Mouse (Mus musculus) forebrain, embryonic 12.5 days (tissue): ENCODE measurements around the gene C8g. TPM values are rescaled to one million over a fixed set of nuclear protein-coding genes. Genes with fewer than 3 reads are reported as not detected.
A peak's percentile ranks its signal among the peaks of the same experiment; 100 is the strongest.

Experiments
- ATAC-seq: fragments of 200-750 bp; cut with Nextera tagmentation; 2 replicates; pipeline ENCODE4 v1.8.0; 2017; ENCODE audit warnings: moderate TSS enrichment; ENCODE audit not compliant: low FRiP score
- H3K27ac ChIP-seq: fragments of 300-500 bp; sonication (generic); 2 replicates; pipeline ENCODE4 v1.5.1; 2016; ENCODE audit warnings: mild to moderate bottlenecking
- H3K27me3 ChIP-seq: fragments of 300-500 bp; sonication (generic); 2 replicates; pipeline ENCODE4 v1.6.1; 2016; ENCODE audit warnings: mild to moderate bottlenecking
- H3K36me3 ChIP-seq: fragments of 300-500 bp; sonication (generic); replicated peaks from 2 replicates; pipeline ENCODE4 v1.6.1; 2016; ENCODE audit warnings: mild to moderate bottlenecking
- H3K4me1 ChIP-seq: fragments of 300-500 bp; sonication (generic); 2 replicates; pipeline ENCODE4 v1.6.1; 2016
- H3K4me2 ChIP-seq: fragments of 300-500 bp; sonication (generic); 2 replicates; pipeline ENCODE4 v1.6.1; 2016; ENCODE audit warnings: mild to moderate bottlenecking, moderate library complexity
- H3K4me3 ChIP-seq: fragments of 300-500 bp; sonication (generic); replicated peaks from 2 replicates; pipeline ENCODE4 v1.5.1; 2016; ENCODE audit warnings: mild to moderate bottlenecking
- H3K9ac ChIP-seq: fragments of 300-500 bp; sonication (generic); 2 replicates; pipeline ENCODE4 v1.6.1; 2016; ENCODE audit warnings: mild to moderate bottlenecking
- H3K9me3 ChIP-seq: fragments of 300-500 bp; sonication (generic); 2 replicates; pipeline ENCODE4 v1.6.1; 2016
- WGBS: fragments of 180-500 bp; shearing (Covaris S2); methylation state at CpG from one replicate; pipeline ENCODE4 v1.1.7; 2016; 5-methylcytosine and 5-hydroxymethylcytosine counted together
- polyA plus RNA-seq: library from polyadenylated mRNA; unstranded; fragments of >200 nt; fragmentation: Nextera tagmentation; extraction: Ambion mirVana; gene quantifications from 2 replicates; pipeline ENCODE4 v1.2.1, GENCODE M21; 2016

The C8g gene
- polyA plus RNA-seq = 4.7 and 5.4 TPM in 2 replicates

DNA sequence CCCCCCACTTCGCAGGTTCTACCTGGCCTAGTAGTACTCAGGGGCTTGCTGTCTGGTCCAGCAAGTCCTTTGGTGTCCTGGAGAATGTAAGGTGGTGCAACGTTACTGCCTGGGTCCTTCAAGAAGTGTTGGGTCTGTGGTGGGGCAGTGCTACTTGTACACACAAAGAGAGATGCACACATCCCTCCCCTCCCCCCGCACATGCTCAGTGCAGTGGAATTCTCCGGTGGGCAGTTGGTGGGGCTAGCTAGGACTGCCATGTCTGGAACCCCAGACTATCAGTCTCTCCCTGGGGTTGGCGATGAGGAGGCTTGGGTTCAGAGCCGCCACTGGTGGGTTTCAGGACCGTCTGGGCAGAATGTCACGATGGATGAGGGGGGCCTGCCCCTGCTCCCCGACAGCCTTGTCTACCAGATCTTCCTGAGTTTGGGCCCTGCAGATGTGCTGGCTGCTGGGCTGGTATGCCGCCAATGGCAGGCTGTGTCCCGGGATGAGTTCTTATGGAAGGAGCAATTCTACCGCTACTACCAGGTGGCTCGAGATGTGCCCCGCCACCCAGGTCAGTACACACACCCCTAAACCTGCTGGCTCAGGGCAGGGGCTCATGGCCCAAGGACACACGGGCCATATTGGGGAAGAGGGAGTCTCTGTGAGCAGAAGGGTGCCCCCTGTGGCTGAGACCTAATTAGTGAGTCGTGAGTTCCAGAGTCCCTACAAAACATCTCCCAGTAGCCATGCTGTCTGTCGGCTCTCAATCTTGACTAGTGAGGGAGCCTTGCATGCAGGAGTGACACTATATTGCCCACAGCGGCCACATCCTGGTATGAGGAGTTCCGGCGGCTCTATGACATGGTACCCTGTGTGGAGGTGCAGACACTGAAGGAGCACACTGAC, at the start of gene C8g:
Gene C8g (minus strand): TSS at position 127 of the 894 bp plus-strand sequence.
- WGBS = 79% methylated on average over 20 of the region's 20 CpGs
- peaks cover 35% of the 10 kb centered on the region for H3K36me3 ChIP-seq
- H3K27me3 ChIP-seq = no peaks in the 10 kb centered on the region
- H3K4me2 ChIP-seq = peak within 1 kb of the TSS; percentile 98
- peak within 1 kb of the TSS; percentile 86 for H3K4me3 ChIP-seq
- peak within 1 kb of the TSS; percentile 95 for H3K9ac ChIP-seq
- ATAC-seq = no peak
- H3K27ac ChIP-seq = peak within 1 kb of the TSS; percentile 75; the same call in 1 of the 2 replicates
- H3K9me3 ChIP-seq = no peaks in the 10 kb centered on the region
- H3K4me1 ChIP-seq = peaks cover 12% of the 10 kb centered on the region

DNA sequence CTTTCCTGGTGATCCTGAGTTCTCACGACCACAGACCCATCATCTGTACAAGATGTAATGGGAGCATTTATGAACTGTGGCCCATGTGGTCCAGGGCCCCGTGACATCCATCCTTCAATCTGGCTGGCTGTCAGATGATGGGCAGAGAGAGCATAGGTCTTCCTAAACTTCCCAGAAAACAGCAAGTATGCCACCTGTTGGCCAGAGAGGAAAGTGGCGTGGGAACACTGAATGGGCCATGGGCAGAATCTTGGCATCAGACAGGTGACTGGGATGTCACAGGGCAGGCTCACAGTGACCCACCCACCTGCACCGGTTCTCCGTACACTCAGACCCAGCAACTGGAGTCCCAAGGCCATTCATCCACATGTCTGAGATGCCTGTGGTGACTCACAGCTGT, 49.7 kb upstream of the C8g start:
- Histone ChIP-seq H3K9ac (no peak overlapping the region), H3K9me3 (no peaks in the 10 kb centered on the region), H3K27ac (no peak overlapping the region), H3K27me3 (no peaks in the 10 kb centered on the region), H3K36me3 (no peaks in the 10 kb centered on the region), H3K4me1 (peaks cover 3% of the 10 kb centered on the region), H3K4me3 (no peak overlapping the region), H3K4me2 (no peak overlapping the region)
- ATAC-seq = no peak
- WGBS = 37% methylated on average over 5 of the region's 5 CpGs

DNA sequence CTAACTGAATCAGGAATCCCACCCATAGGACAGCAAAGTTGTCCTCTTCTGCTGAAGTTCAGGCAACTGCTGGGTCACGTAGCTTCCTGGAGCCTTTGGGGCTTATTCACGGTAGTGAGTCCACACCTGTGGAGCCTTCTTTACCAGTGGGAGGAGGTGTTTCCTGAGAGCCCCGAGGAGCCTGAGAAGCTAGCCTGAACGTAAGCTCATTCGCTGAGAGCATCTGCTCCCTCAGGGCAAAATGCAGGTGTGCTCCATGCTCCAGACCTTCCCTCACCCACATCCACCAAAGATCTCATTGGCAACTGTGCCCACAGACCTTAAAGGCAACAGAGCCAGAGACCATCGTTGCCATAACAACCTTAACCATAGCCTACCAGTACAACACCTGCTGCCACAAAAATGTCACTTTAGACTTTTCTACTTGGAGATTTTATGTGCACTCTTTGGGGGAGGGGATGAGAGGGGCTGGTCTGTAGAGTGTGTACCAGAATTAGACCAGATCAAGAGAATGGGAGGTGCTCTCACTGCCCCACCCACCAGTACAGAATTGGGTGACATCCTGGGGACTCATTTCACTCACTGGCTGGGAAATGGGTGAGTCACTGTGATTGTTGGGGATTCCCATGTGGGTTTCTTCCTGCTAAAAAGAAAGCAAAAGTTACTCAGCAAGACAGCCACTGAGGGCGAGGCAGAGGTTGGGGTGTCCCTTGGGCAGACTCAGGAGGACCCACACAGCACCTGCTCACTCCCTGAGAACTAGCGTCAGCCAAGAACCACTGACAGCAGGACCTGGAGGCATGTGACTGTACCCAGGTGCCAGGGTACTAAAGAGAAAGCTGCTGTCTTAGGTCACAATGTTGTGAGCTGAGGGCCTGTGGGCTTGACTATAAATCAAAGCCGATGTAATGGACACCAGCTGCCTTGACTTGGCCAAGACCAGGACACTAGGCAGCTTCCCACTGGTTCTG, 47.8 kb upstream of the C8g start:
- Histone ChIP-seq H3K4me2 (no peak overlapping the region), H3K9me3 (no peaks in the 10 kb centered on the region), H3K27ac (no peak overlapping the region), H3K9ac (no peak overlapping the region), H3K27me3 (no peaks in the 10 kb centered on the region), H3K4me1 (peaks cover 16% of the 10 kb centered on the region), H3K4me3 (no peak overlapping the region), H3K36me3 (no peaks in the 10 kb centered on the region)
- 84% methylated on average over 9 of the region's 9 CpGs for WGBS
- no peak for ATAC-seq

DNA sequence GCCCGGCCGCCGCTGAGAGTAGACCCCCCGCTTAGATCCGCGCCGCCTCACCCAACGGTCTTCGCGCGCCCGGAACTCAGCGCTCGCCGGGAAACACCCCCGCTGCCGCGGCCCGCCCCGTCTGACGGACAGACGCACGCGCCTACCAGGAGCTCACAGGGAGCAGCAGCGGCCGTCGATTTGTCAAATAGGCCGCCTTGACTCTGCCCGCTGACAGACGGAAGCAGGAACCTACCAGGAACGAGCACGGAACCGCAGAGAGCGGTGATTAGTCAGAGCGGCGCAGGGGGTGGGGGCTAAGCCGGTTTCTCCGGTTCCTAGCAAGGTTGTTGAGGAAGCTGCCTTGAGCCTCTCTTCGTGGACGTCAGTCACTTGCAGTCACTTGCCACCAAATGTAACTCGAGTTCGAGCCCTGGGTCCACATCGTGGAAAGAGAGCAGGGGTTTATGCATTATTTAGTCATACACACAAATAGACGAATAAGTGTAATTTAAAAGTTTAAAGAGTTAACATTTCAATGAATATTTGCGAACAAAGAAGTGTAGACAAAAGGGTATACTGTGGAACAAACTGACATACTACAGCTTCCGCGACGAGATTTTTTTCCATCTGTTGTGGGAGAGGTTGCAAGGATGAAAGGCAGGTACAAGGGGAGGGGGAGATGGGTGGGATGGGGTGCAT, 45.4 kb upstream of the C8g start, which contains the start of gene Traf2:
Gene Traf2 (minus strand): TSS at position 130 of the 681 bp plus-strand sequence.
- H3K36me3 ChIP-seq = no peaks in the 10 kb centered on the region; the same call in 1 of the 2 replicates
- no peaks in the 10 kb centered on the region for H3K27me3 ChIP-seq
- peak; percentile 99 for ATAC-seq
- H3K27ac ChIP-seq = peak within 1 kb of the TSS; percentile 66
- H3K4me1 ChIP-seq = peaks cover 16% of the 10 kb centered on the region
- 3% methylated on average over 48 of the region's 48 CpGs for WGBS
- H3K4me3 ChIP-seq = peak within 1 kb of the TSS; percentile 70
- H3K4me2 ChIP-seq = peak within 1 kb of the TSS; percentile 79
- peak within 1 kb of the TSS; percentile 76 for H3K9ac ChIP-seq
- no peaks in the 10 kb centered on the region for H3K9me3 ChIP-seq

DNA sequence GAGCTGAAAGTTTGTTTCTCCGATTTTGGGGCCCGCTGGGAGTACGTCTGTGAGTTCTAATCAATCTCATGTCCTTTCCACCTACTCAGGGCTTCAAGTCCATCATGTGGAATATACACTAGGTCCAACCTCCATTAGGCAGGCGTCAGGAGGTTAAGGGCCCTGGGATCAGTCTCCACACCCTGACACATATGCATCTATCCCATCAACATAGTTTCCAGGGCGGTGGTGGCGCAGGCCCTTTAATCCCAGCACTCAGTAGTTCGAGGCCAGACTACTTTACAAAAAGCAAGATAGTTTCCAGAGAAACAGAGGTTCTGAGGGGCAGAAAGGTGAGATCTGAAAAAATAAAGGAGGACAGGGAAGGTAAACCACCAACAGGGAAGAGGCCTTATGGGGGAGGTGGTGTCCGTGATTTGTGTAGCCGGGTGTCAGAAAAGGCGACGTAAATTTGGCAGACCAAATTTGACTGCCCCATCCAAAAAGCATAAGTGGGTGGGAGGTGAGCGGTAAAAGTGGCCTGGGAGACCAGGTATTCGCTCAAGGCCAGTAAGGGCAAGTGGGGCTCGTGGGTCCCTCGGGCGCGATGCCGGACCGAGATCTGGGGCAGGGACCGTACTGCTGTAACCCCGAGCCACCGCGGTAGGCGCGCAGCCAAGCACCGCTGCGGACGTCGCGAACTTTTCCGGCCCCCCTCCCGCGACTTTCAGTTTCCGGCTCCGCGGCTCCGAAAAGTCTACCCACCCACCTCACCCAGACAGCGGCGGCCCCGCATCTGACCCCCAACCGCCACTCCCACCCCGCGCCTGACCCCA, 44.7 kb upstream of the C8g start:
- Histone ChIP-seq H3K4me1 (peaks cover 16% of the 10 kb centered on the region), H3K4me3 (peak overlapping the region; percentile 70), H3K4me2 (peak overlapping the region; percentile 79), H3K27ac (peak overlapping the region; percentile 66), H3K27me3 (no peaks in the 10 kb centered on the region), H3K36me3 (no peaks in the 10 kb centered on the region; the same call in 1 of the 2 replicates), H3K9ac (peak overlapping the region; percentile 76), H3K9me3 (no peaks in the 10 kb centered on the region)
- 9% methylated on average over 43 of the region's 43 CpGs for WGBS
- peak; percentile 70 for ATAC-seq

DNA sequence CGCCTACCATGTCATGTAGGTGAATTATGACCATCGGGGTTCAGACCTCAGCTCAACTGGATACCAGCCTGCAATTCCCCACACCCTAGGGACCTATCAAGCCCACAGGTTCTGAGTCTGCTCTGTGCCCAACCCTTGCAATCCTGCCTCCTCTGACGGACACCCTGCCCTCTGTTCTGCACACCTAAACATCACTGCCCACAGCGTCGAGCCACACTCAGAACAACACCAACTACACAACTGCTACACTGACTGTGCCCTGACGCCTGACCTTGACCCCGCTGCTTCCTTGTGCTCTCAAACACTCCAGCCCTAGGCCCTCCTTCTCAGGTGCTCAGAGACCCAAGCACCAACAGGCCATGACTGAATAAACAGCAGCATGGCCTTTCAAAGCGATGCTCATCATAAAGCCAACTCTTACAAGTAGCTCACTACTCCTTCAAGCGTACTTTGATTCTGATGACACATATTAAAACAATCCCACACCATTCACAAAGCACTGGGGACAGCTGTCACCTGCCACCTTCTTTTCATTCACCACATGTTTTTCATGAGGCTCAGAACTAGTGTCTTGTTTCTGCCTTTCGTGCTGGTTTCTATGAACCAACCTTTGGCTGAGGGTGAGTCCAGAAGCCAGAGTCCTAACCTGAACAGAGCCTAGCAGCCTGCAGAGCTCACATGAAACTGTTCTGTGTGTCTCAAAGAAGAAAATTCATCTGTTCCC, 40.3 kb upstream of the C8g start:
- Histone ChIP-seq H3K9me3 (no peaks in the 10 kb centered on the region), H3K36me3 (peaks cover 24% of the 10 kb centered on the region), H3K27ac (no peak overlapping the region), H3K27me3 (no peaks in the 10 kb centered on the region), H3K4me2 (no peak overlapping the region), H3K4me3 (no peak overlapping the region), H3K9ac (no peak overlapping the region), H3K4me1 (peaks cover 16% of the 10 kb centered on the region)
- no peak for ATAC-seq
- 94% methylated on average over 10 of the region's 10 CpGs for WGBS

GRCm38 (mm10) chr2:25540541-25540948, 39.0 kb upstream of the C8g start:
- H3K27ac ChIP-seq = no peak overlapping the region

GRCm38 (mm10) chr2:25536531-25536930, 35.0 kb upstream of the C8g start:
- Histone ChIP-seq H3K36me3 (peaks cover 68% of the 10 kb centered on the region), H3K9ac (no peak overlapping the region), H3K4me3 (no peak overlapping the region), H3K9me3 (no peaks in the 10 kb centered on the region), H3K4me2 (no peak overlapping the region), H3K4me1 (no peaks in the 10 kb centered on the region), H3K27ac (no peak overlapping the region), H3K27me3 (no peaks in the 10 kb centered on the region)
- WGBS = 96% methylated on average over 8 of the region's 8 CpGs
- no peak for ATAC-seq

More at GRCm38 (mm10) chr2:25540541-25540948, 39.0 kb upstream of the C8g start:
- no peaks in the 10 kb centered on the region for H3K9me3 ChIP-seq
- H3K4me1 ChIP-seq = peaks cover 6% of the 10 kb centered on the region
- 94% methylated on average over 4 of the region's 4 CpGs for WGBS
- no peak overlapping the region for H3K9ac ChIP-seq
- no peak for ATAC-seq
- H3K4me2 ChIP-seq = no peak overlapping the region
- H3K27me3 ChIP-seq = no peaks in the 10 kb centered on the region
- H3K36me3 ChIP-seq = peaks cover 36% of the 10 kb centered on the region
- no peak overlapping the region for H3K4me3 ChIP-seq

DNA sequence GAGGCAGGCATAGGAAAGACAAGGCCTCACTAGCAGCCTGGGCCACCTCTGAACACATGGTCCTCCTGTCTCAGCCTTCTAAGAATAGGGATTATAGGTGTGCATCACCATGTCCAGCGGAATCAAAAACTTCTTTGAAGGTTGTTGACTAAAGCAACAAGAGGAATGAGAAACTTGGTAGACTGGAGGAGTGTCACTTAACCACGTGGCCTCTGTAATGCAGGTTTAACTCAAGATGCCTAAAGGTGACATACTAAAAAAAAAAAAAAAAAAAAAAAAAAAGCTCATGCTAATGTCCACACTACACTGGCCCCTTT, 33.3 kb upstream of the C8g start:
- H3K9ac ChIP-seq = no peak overlapping the region
- H3K36me3 ChIP-seq = peaks cover 83% of the 10 kb centered on the region
- H3K4me3 ChIP-seq = no peak overlapping the region
- WGBS = 84% methylated on average over 2 of the region's 2 CpGs
- no peaks in the 10 kb centered on the region for H3K4me1 ChIP-seq
- no peak overlapping the region for H3K27ac ChIP-seq
- no peaks in the 10 kb centered on the region for H3K9me3 ChIP-seq
- H3K4me2 ChIP-seq = no peak overlapping the region
- ATAC-seq = no peak
- H3K27me3 ChIP-seq = no peaks in the 10 kb centered on the region

DNA sequence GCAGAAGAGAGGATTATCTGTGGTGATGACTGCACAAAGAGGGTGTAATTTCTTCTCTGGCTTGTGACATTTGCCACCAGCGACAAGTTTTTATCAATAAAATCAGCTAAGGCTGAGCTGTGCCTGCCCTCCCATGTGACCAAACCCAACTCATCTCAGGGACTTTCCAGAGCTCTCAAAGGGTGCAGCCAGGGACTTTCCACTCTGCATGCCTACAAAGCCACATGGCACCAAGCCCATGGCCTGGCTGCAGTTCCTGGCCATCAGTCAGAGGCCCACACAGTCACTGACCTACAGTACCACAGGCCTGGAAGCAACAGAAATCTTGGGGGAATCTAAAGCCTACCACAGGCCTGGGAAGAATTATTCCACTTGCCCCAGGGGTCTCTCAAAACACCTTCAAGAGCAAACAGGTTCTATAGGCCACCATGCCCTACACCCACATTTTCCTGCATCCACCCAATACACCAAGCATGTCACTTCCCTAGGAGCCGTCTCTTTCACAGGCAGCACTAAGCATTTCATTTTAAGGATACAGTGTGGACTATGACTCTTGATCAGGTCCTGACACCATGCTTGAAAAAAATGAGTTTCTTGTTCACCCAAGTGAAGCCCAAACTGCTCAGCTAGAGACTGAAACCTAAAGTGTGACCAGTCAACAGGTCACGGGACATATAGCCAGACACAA, 32.8 kb upstream of the C8g start:
- H3K36me3 ChIP-seq = peaks cover 84% of the 10 kb centered on the region
- H3K27ac ChIP-seq = no peak overlapping the region
- H3K27me3 ChIP-seq = no peaks in the 10 kb centered on the region
- ATAC-seq = no peak
- H3K9me3 ChIP-seq = no peaks in the 10 kb centered on the region
- no peak overlapping the region for H3K9ac ChIP-seq
- no peak overlapping the region for H3K4me2 ChIP-seq
- H3K4me1 ChIP-seq = no peaks in the 10 kb centered on the region
- no peak overlapping the region for H3K4me3 ChIP-seq
- 94% methylated on average over 3 of the region's 3 CpGs for WGBS
